9 mouse cellular contexts compared by ENCODE assay signal in the genomic region with DNA sequence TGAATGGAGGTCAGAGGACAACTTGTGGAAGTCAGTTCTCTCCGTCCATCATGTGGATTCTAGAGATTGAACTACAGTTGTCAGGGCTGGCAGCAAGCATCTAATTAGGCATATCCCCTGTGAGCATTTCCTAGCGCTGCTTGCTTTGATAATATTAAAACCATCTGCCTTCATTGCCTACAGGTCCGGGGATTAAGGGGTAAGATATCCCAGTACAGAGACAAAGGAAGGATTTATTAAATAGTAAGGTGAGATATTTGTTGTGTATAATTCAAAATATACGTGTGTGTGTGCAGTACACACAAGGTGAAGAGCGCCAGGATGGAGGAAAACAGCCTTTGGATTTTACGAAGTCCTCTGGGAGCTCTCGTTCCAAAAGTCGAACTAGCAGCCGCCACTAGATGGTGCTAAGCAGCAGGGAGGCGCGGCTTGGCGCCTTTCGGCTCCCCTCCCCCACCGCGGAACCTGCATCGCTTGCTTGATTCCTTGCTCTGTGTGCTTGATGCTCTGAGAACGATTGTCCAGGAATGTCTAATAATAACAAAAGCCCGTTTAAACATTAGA.
DNase-seq lines count a peak whose midpoint lies in the region; ATAC-seq and TF ChIP-seq lines count a peak whose summit lies in the region.
"Had no signal": no experiment of that assay in that cellular context is flagged by ENCODE, and none has a peak within 500 bp of the region (broad histone marks: within the 10 kb centered on the region; RNA-seq: fewer than 3 reads in every experiment).

No protein-coding gene starts in this region.

- H3K27ac ChIP-seq in ES-Bruce4 (ENCODE audit: insufficient read depth, low read length): no peak overlapping the region
- H3K27ac ChIP-seq in forebrain, embryonic 16.5 days (ENCODE audit: low read length): no peak overlapping the region
- no peak overlapping the region for H3K27ac ChIP-seq in neural tube, embryonic 15.5 days (replicated peaks)
- H3K27ac ChIP-seq: macrophage had no signal

- TF ChIP-seq EP300 in ES-Bruce4 (IDR thresholded peaks at IDR 0.05; ENCODE audit: insufficient read depth, low read depth, low read length): peak; percentile 60; the same call in 1 of the 2 replicates

- peak overlapping the region; percentile 23; the same call in 1 of the 2 replicates for H3K4me3 ChIP-seq in ES-Bruce4 (ENCODE audit: low read depth, low read length)
- peak overlapping the region; percentile 41 for H3K4me3 ChIP-seq in forebrain, embryonic 16.5 days (replicated peaks; ENCODE audit: low read length)
- peak overlapping the region; percentile 37 for H3K4me3 ChIP-seq in neural tube, embryonic 15.5 days (replicated peaks)

- TF ChIP-seq POLR2A in ES-Bruce4 (IDR thresholded peaks at IDR 0.05; ENCODE audit: insufficient read depth, low read length): no peak

- peak; percentile 71 for DNase-seq in cerebellum, adult 11-12 months
- peak; percentile 84 to 88 for DNase-seq in heart, postnatal 36 days
- peak; percentile 79 to 91 for DNase-seq in layer of hippocampus, adult 18-20 months (ENCODE audit: low spot score in 2 of 2)
- DNase-seq in lung, adult 18-20 months: peak; percentile 70 to 79
- peak; percentile 96 for DNase-seq in testis, postnatal 10 days (ENCODE audit: low spot score)

- intact Hi-C loops in heart, postnatal 36 days (cut with DNase I): loop anchor here (1.0 to 5.0 kb wide), 2 partner anchors 289 to 419 kb away; no protein-coding TSS in a partner anchor

- peak overlapping the region; percentile 42; the same call in 1 of the 2 replicates for H3K9ac ChIP-seq in ES-Bruce4 (ENCODE audit: low read depth, poor library complexity, severe bottlenecking)
- H3K9ac ChIP-seq in forebrain, embryonic 16.5 days (replicated peaks; ENCODE audit: low read depth, low read length): peak overlapping the region; percentile 44
- peak overlapping the region; percentile 34 for H3K9ac ChIP-seq in neural tube, embryonic 15.5 days (replicated peaks)

- WGBS in forebrain, embryonic 16.5 days: 1% methylated on average over 18 of the region's 18 CpGs
- 2% methylated on average over 18 of the region's 18 CpGs for WGBS in neural tube, embryonic 15.5 days

- H3K9me3 ChIP-seq in ES-Bruce4 (replicated peaks; ENCODE audit: control insufficient read depth, insufficient read depth, low read length, poor library complexity, severe bottlenecking): no peaks in the 10 kb centered on the region
- H3K9me3 ChIP-seq in forebrain, embryonic 16.5 days (ENCODE audit: control insufficient read depth, low read length): no peaks in the 10 kb centered on the region
- no peaks in the 10 kb centered on the region for H3K9me3 ChIP-seq in neural tube, embryonic 15.5 days (replicated peaks)

- H3K4me1 ChIP-seq in ES-Bruce4 (ENCODE audit: control insufficient read depth, insufficient read depth, low read length): no peaks in the 10 kb centered on the region
- no peaks in the 10 kb centered on the region for H3K4me1 ChIP-seq in forebrain, embryonic 16.5 days (replicated peaks; ENCODE audit: control insufficient read depth, insufficient read depth, low read length)
- H3K4me1 ChIP-seq in neural tube, embryonic 15.5 days: peaks cover 3% of the 10 kb centered on the region; the same call in 1 of the 2 replicates

- peak overlapping the region; percentile 62 for H3K4me2 ChIP-seq in forebrain, embryonic 16.5 days (ENCODE audit: low read length)
- H3K4me2 ChIP-seq in neural tube, embryonic 15.5 days: peak overlapping the region; percentile 62

- peak; percentile 89 for ATAC-seq in forebrain, embryonic 16.5 days
- ATAC-seq in neural tube, embryonic 15.5 days (ENCODE audit: low FRiP score): peak; percentile 90

- peak; percentile 82 for TF ChIP-seq CTCF in ES-Bruce4 (IDR thresholded peaks at IDR 0.05; ENCODE audit: low read depth, low read length)

- no peaks in the 10 kb centered on the region for H3K36me3 ChIP-seq in ES-Bruce4 (ENCODE audit: control insufficient read depth, insufficient read depth, low read length, poor library complexity, severe bottlenecking)
- H3K36me3 ChIP-seq in forebrain, embryonic 16.5 days (ENCODE audit: control insufficient read depth, insufficient read depth): no peaks in the 10 kb centered on the region
- H3K36me3 ChIP-seq in neural tube, embryonic 15.5 days: no peaks in the 10 kb centered on the region

- H3K27me3 ChIP-seq in ES-Bruce4 (ENCODE audit: control insufficient read depth, insufficient read depth, low read length, poor library complexity, severe bottlenecking): no peaks in the 10 kb centered on the region
- no peaks in the 10 kb centered on the region for H3K27me3 ChIP-seq in forebrain, embryonic 16.5 days (replicated peaks; ENCODE audit: control insufficient read depth, insufficient read depth, low read length)
- H3K27me3 ChIP-seq in neural tube, embryonic 15.5 days (replicated peaks): no peaks in the 10 kb centered on the region
